Mouse (Mus musculus) NIH3T3 (cell line): Measurements from ENCODE around the gene Sema4g.

ENCODE experiments used
- DNase-seq: peaks from one replicate; pipeline ENCODE4 v3.0.0-alpha.2; 2012; ENCODE audit warnings: low read depth

The Sema4g gene

GRCm38 (mm10) chr19:44988831-44989566 lies at the start of gene Sema4g:
TSS of gene Sema4g (plus strand) at chr19:44989101.
- DNase-seq, result peak; percentile 69

GRCm38 (mm10) chr19:44959633-44960032 lies 29.3 kb upstream of the Sema4g start:
- DNase-seq, result no peak

- DNase-seq, result no peak
Measured at GRCm38 (mm10) chr19:44965978-44966377, 22.9 kb upstream of the Sema4g start.

- no peak for DNase-seq
Measured at GRCm38 (mm10) chr19:44968329-44968728, 20.6 kb upstream of the Sema4g start.

GRCm38 (mm10) chr19:44976636-44977035 lies 12.3 kb upstream of the Sema4g start:
- no peak for DNase-seq

DNA sequence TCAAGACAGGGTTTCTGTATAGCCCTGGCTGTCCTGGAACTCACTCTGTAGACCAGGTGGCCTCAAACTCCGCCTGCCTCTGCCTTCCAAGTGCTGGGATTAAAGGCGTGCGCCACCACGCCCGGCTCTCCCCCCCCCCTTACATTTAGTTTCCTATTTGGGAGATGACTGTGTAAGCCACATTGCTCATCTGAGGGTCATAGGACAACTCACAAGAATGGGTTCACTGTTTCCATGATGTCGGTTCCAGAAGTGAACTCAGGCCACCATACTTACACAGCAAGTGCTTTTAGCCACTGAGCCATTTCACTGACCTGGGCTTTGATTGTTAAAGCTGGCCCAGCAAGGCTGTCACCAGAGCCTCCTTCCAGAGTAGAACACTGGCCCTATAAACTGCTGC lies 11.8 kb upstream of the Sema4g start:
- DNase-seq, result no peak

- no peak for DNase-seq
Measured at GRCm38 (mm10) chr19:44980787-44981186, 8.1 kb upstream of the Sema4g start.

DNA sequence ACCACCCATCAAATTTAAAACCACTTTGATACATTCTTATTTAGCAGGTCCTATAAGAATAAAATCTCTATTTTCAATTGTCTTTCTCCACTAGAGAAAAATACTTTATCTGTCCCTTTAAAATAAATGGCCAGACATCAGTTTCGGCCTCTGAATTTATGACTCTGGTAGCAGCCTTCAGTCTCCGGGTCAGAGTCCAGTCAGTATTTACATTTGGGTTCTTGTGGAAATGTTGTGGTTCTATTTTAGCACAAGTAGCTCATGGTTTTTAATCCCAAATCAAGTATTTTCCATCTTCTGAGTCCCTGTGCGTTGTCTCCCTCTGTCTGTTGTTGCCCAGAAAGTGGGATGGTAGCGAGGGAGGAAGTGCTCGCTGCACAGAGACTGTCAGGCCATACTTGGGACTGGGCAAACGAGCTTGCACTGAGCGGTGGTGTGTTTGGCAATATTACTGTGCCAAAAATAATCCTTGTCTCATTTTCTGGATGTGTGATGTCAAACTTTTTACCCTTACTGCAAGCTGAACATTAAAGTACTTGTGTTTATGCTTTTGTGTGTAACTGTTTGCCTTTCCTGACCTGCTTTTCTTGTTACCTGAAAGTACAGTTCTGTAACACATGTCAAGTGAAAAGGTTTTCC lies 6.3 kb upstream of the Sema4g start:
- DNase-seq, result no peak

DNA sequence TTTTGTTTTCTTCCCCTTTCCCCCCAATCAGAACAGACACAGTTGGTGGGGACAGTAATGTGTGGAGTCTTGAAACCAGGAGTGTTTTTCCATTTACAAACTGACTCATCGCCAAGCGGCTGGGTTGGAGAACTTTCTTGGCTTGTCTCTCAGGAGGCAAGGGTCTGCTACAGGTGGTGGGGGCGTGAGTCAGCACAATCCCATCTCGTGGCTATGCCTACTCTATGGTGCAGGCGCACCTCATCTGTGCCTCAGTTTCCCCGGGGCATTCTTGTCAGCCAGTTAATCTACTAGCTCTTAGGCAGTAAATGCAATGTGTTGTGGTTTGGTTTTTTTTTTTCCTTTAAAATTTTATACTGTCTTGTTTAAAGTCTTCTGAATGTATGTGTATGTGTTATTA lies 5.5 kb upstream of the Sema4g start:
- peak; percentile 39 for DNase-seq

GRCm38 (mm10) chr19:44984420-44984819 lies 4.5 kb upstream of the Sema4g start:
- DNase-seq, result no peak

GRCm38 (mm10) chr19:44985159-44985988 lies 3.5 kb upstream of the Sema4g start:
- DNase-seq, result no peak

GRCm38 (mm10) chr19:44987004-44987403 lies 1.9 kb upstream of the Sema4g start:
- no peak for DNase-seq

GRCm38 (mm10) chr19:44987851-44988250 lies 1.1 kb upstream of the Sema4g start:
- no peak for DNase-seq

DNA sequence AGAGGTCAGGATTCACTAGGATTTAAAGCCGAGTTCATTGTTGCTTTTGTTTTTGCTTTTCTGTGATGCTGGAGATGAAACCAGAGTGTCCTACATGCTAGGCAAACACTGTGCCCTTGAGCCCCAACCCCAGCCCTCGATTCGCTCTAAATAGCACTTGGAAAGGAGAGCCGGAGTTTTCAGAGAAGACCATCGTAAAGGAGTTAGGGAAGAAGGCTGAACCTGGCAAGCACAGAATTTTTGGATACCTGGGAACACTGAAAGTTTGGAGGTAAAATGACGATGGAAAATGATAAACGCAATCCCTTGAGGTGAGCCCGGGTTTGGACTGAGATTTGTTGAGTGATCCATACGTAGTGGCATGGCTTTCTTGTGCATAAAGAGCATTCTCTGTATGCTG lies 580 bp upstream of the Sema4g start:
- no peak for DNase-seq

- DNase-seq, result no peak
Measured at GRCm38 (mm10) chr19:44989567-44990495, 930 bp downstream of the Sema4g start.

- no peak for DNase-seq
Measured at GRCm38 (mm10) chr19:44991031-44991430, 2.1 kb downstream of the Sema4g start.

DNA sequence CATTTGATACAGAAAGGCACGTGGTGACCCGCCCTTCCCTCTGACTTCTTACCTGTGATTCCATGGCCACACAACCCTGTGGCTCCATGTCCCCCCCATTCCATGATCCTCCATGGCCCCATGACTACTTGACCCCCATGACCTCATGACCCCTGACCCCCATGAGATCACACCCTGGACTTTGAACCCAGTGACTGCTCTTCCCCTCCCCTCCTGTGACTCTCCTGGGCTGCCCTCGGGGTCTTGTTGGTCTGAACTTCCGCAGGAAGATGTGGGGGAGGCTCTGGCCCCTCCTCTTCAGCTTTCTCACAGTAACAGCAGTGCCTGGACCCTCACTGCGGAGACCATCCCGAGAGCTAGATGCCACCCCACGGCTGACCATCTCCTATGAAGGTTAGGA lies 3.3 kb downstream of the Sema4g start:
- no peak for DNase-seq

GRCm38 (mm10) chr19:44992712-44993111 lies 3.8 kb downstream of the Sema4g start:
- no peak for DNase-seq

DNA sequence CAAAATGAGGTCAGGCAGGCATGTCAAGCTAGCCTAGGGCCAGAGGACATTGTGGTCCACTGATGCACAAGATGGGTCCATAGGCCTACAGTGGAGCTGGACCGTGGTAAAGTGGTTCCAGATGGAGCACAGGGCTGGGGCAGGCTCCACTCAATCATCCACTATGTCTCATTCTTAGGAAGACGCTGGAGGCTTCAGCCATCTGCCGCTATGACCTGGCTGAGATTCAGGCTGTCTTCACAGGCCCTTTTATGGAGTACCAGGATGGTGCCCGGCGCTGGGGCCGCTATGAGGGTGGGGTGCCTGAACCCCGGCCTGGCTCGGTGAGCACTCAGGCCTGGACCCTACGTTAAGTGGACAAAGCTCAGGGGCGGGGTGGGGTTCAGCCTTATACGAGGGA lies 8.9 kb downstream of the Sema4g start:
- peak; percentile 58 for DNase-seq

GRCm38 (mm10) chr19:44999647-45000046 lies 10.7 kb downstream of the Sema4g start:
- no peak for DNase-seq

DNA sequence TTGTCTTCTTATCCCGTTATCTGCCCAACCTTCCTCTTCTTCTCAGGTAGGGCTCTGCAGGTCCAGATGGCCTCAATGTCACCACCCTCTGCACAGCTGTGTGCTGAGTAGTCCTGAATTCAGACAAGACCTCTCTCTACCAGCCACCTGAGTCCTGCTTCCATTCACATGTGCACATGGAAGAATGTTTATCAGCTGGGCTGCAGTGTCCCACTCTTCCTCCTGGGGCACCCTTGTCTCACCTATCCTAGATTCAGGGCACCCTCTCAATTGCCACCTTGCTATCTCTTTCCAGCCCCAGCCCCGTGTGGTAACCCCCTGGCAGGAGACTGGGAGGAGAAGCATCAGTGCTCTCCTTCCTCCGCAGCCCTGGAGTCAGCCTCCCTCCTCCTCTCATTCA lies 13.4 kb downstream of the Sema4g start:
- peak; percentile 26 for DNase-seq
